Mouse (Mus musculus): ENCODE data around the gene Mgat4a.

DNA sequence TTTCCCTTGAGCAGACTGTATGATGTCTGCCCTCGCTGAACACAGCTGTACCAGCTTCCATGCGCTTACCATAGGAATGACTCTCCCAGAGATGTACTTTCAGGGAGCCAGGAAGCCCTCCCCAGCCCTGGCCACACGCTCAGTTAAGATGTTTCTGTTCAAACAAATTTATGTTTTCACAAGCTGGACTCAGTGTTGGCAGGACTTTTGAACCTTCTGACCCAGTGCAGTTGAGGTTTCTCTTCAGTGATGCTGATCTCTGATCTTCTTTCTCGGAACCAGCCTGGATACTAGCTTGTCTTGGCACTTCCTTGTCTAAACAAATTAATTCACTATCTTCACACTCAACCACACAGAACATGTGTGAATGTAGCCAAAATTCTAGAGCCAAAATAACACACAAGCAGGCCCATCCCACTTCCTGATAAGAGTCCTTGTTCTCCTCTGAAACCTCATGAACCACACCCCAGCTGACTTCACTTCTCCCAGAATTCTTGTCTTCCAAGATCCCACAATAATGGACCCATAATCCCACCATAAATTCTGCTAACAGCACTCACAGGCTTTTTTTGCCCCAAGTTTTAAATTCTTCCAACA lies 22.6 kb downstream of the Mgat4a start:
- TF ChIP-seq CTCF (IDR thresholded peaks at IDR 0.05; ENCODE audit: low read depth, low read length) (no peak), GATA1 (IDR thresholded peaks at IDR 0.05; ENCODE audit: borderline replicate concordance, low read length) (no peak)

All from G1E (cell line).